Mouse (Mus musculus): ENCODE measurements around the gene Fbxo34. TPM values are rescaled to one million over a fixed set of nuclear protein-coding genes. Genes with fewer than 3 reads are reported as not detected.
"Not testable (repeated sequence)": the region's sequence is repeated elsewhere in the genome, so short reads cannot be mapped to it uniquely, and the experiment has no call there.

The Fbxo34 gene
- total RNA-seq, 1 experiment from 2014 or later, result 26.4 TPM

- ATAC-seq (replicated peaks; ENCODE audit: insufficient number of reproducible peaks, low FRiP score, low TSS enrichment, poor library complexity, severe bottlenecking), result peak; percentile 51
Measured at GRCm38 (mm10) chr14:47541325-47541948, 91.2 kb downstream of the Fbxo34 start.

GRCm38 (mm10) chr14:47542283-47542682 lies 92.1 kb downstream of the Fbxo34 start:
- ATAC-seq (replicated peaks; ENCODE audit: insufficient number of reproducible peaks, low FRiP score, low TSS enrichment, poor library complexity, severe bottlenecking), result no peak

GRCm38 (mm10) chr14:47544286-47544685 lies 94.1 kb downstream of the Fbxo34 start:
- ATAC-seq (replicated peaks; ENCODE audit: insufficient number of reproducible peaks, low FRiP score, low TSS enrichment, poor library complexity, severe bottlenecking), result no peak

GRCm38 (mm10) chr14:47544877-47545276 lies 94.7 kb downstream of the Fbxo34 start:
- ATAC-seq (replicated peaks; ENCODE audit: insufficient number of reproducible peaks, low FRiP score, low TSS enrichment, poor library complexity, severe bottlenecking), result no peak

- no peak for ATAC-seq (replicated peaks; ENCODE audit: insufficient number of reproducible peaks, low FRiP score, low TSS enrichment, poor library complexity, severe bottlenecking)
Measured at GRCm38 (mm10) chr14:47551668-47552067, 101.4 kb downstream of the Fbxo34 start.

GRCm38 (mm10) chr14:47553380-47553779 lies 103.2 kb downstream of the Fbxo34 start:
- ATAC-seq (replicated peaks; ENCODE audit: insufficient number of reproducible peaks, low FRiP score, low TSS enrichment, poor library complexity, severe bottlenecking), result no peak

GRCm38 (mm10) chr14:47554236-47554635 lies 104.0 kb downstream of the Fbxo34 start:
- ATAC-seq (replicated peaks; ENCODE audit: insufficient number of reproducible peaks, low FRiP score, low TSS enrichment, poor library complexity, severe bottlenecking), result no peak

GRCm38 (mm10) chr14:47555225-47555624 lies 105.0 kb downstream of the Fbxo34 start:
- no peak for ATAC-seq (replicated peaks; ENCODE audit: insufficient number of reproducible peaks, low FRiP score, low TSS enrichment, poor library complexity, severe bottlenecking)

- ATAC-seq (replicated peaks; ENCODE audit: insufficient number of reproducible peaks, low FRiP score, low TSS enrichment, poor library complexity, severe bottlenecking), result no peak
Measured at GRCm38 (mm10) chr14:47560714-47561113, 110.5 kb downstream of the Fbxo34 start.

- ATAC-seq (replicated peaks; ENCODE audit: insufficient number of reproducible peaks, low FRiP score, low TSS enrichment, poor library complexity, severe bottlenecking), result no peak
Measured at GRCm38 (mm10) chr14:47562530-47562929, 112.3 kb downstream of the Fbxo34 start.

- ATAC-seq (replicated peaks; ENCODE audit: insufficient number of reproducible peaks, low FRiP score, low TSS enrichment, poor library complexity, severe bottlenecking), result no peak
Measured at GRCm38 (mm10) chr14:47563106-47563505, 112.9 kb downstream of the Fbxo34 start.

- ATAC-seq (replicated peaks; ENCODE audit: insufficient number of reproducible peaks, low FRiP score, low TSS enrichment, poor library complexity, severe bottlenecking), result peak; percentile 96
Measured at GRCm38 (mm10) chr14:47567962-47568652, 117.9 kb downstream of the Fbxo34 start.

GRCm38 (mm10) chr14:47570549-47570948 lies 120.3 kb downstream of the Fbxo34 start, which contains the start of gene Atg14:
Atg14 (minus strand) TSS chr14:47570649.
- ATAC-seq (replicated peaks; ENCODE audit: insufficient number of reproducible peaks, low FRiP score, low TSS enrichment, poor library complexity, severe bottlenecking), result not testable (repeated sequence)

- no peak for ATAC-seq (replicated peaks; ENCODE audit: insufficient number of reproducible peaks, low FRiP score, low TSS enrichment, poor library complexity, severe bottlenecking)
Measured at GRCm38 (mm10) chr14:47572707-47573106, 122.5 kb downstream of the Fbxo34 start.

GRCm38 (mm10) chr14:47574721-47575120 lies 124.5 kb downstream of the Fbxo34 start:
- no peak for ATAC-seq (replicated peaks; ENCODE audit: insufficient number of reproducible peaks, low FRiP score, low TSS enrichment, poor library complexity, severe bottlenecking)

GRCm38 (mm10) chr14:47576687-47577086 lies 126.5 kb downstream of the Fbxo34 start:
- no peak for ATAC-seq (replicated peaks; ENCODE audit: insufficient number of reproducible peaks, low FRiP score, low TSS enrichment, poor library complexity, severe bottlenecking)

GRCm38 (mm10) chr14:47578086-47578485 lies 127.9 kb downstream of the Fbxo34 start:
- ATAC-seq (replicated peaks; ENCODE audit: insufficient number of reproducible peaks, low FRiP score, low TSS enrichment, poor library complexity, severe bottlenecking), result no peak

- ATAC-seq (replicated peaks; ENCODE audit: insufficient number of reproducible peaks, low FRiP score, low TSS enrichment, poor library complexity, severe bottlenecking), result no peak
Measured at GRCm38 (mm10) chr14:47581280-47581679, 131.1 kb downstream of the Fbxo34 start.
